Mouse (Mus musculus) mesoderm, embryonic 11.5 days (tissue): ENCODE results near the gene Dscaml1.

Experiments
- DNase-seq: peaks from one replicate; pipeline ENCODE4 v3.0.0-alpha.2; 2012; ENCODE audit warnings: low read depth, low spot score

Gene Dscaml1

GRCm38 (mm10) chr9:45411803-45412202 lies 14.6 kb upstream of the Dscaml1 start:
- peak; percentile 59 for DNase-seq

GRCm38 (mm10) chr9:45412287-45412686 lies 14.1 kb upstream of the Dscaml1 start:
- DNase-seq: peak; percentile 89

GRCm38 (mm10) chr9:45412700-45413477 lies 13.5 kb upstream of the Dscaml1 start:
- no peak for DNase-seq

- DNase-seq: peak; percentile 56
Measured at GRCm38 (mm10) chr9:45413478-45414140, 12.8 kb upstream of the Dscaml1 start.

- DNase-seq: peak; percentile 67
Measured at GRCm38 (mm10) chr9:45415912-45416311, 10.5 kb upstream of the Dscaml1 start.

GRCm38 (mm10) chr9:45417245-45417644 lies 9.2 kb upstream of the Dscaml1 start:
- peak; percentile 48 for DNase-seq

GRCm38 (mm10) chr9:45418252-45418651 lies 8.2 kb upstream of the Dscaml1 start:
- DNase-seq: no peak

- DNase-seq: peak; percentile 30
Measured at GRCm38 (mm10) chr9:45421209-45421608, 5.2 kb upstream of the Dscaml1 start.

GRCm38 (mm10) chr9:45422761-45423298 lies 3.6 kb upstream of the Dscaml1 start:
- no peak for DNase-seq

- no peak for DNase-seq
Measured at GRCm38 (mm10) chr9:45429392-45429791, 3.0 kb downstream of the Dscaml1 start.

- peak; percentile 19 for DNase-seq
Measured at GRCm38 (mm10) chr9:45429951-45430697, 3.7 kb downstream of the Dscaml1 start.

GRCm38 (mm10) chr9:45430698-45430959 lies 4.2 kb downstream of the Dscaml1 start:
- DNase-seq: no peak

GRCm38 (mm10) chr9:45431150-45431549 lies 4.7 kb downstream of the Dscaml1 start:
- DNase-seq: no peak

- DNase-seq: no peak
Measured at GRCm38 (mm10) chr9:45432639-45433038, 6.2 kb downstream of the Dscaml1 start.

GRCm38 (mm10) chr9:45433119-45433518 lies 6.7 kb downstream of the Dscaml1 start:
- DNase-seq: no peak

GRCm38 (mm10) chr9:45434171-45434570 lies 7.7 kb downstream of the Dscaml1 start:
- DNase-seq: no peak

- no peak for DNase-seq
Measured at GRCm38 (mm10) chr9:45439025-45439424, 12.6 kb downstream of the Dscaml1 start.

- no peak for DNase-seq
Measured at GRCm38 (mm10) chr9:45440083-45440784, 13.8 kb downstream of the Dscaml1 start.

- no peak for DNase-seq
Measured at GRCm38 (mm10) chr9:45444251-45444798, 17.9 kb downstream of the Dscaml1 start.

- no peak for DNase-seq
Measured at GRCm38 (mm10) chr9:45449658-45450057, 23.2 kb downstream of the Dscaml1 start.

GRCm38 (mm10) chr9:45451346-45451745 lies 24.9 kb downstream of the Dscaml1 start:
- DNase-seq: no peak
